Mouse (Mus musculus): ENCODE measurements around the gene Tuba1c. TPM values are rescaled to one million over a fixed set of nuclear protein-coding genes. Genes with fewer than 3 reads are reported as not detected.
A peak's percentile ranks its signal among the peaks of the same experiment; 100 is the strongest.

Tuba1c gene
- polyA plus RNA-seq, 2 experiments: 150 to 192 TPM

DNA sequence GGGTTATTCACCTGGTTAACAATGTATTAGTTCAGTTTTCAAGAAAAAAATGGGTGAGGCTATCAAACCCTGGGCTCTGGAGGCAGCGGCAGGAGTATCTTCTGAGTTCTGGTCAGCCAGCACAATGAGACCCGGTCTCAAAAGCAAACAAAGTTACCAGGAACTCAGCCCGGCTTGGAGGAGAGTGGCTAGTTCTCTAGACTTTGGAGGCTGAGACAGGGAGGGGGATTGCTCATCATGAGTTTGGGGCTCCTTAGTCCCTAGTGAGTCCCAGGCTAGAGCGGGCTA lies 1.6 kb downstream of the Tuba1c start:
- Histone ChIP-seq H3K27me3 (ENCODE audit: control insufficient read depth, insufficient read depth, low read length) (no peaks in the 10 kb centered on the region), H3K9me3 (ENCODE audit: control insufficient read depth, low read length) (no peaks in the 10 kb centered on the region), H3K4me2 (replicated peaks; ENCODE audit: low read depth, low read length, severe bottlenecking) (peak overlapping the region; percentile 63), H3K27ac (replicated peaks; ENCODE audit: low read depth, low read length) (no peak overlapping the region), H3K36me3 (ENCODE audit: control insufficient read depth, insufficient read depth, low read length) (peaks cover 20% of the 10 kb centered on the region), H3K4me1 (ENCODE audit: control insufficient read depth, insufficient read depth, low read length) (peaks cover 17% of the 10 kb centered on the region), H3K9ac (ENCODE audit: low read depth, low read length, severe bottlenecking) (no peak overlapping the region), H3K4me3 (replicated peaks; ENCODE audit: low read length) (peak overlapping the region; percentile 69)
- ATAC-seq (ENCODE audit: low FRiP score, low read depth) (no peak), DNase-seq (ENCODE audit: low spot score) (no peak)
- WGBS: 73% methylated on average over 4 of the region's 4 CpGs
- TF ChIP-seq POLR2A (IDR thresholded peaks at IDR 0.05; ENCODE audit: borderline replicate concordance, extremely low read depth, insufficient read depth, insufficient read length): no peak

DNA sequence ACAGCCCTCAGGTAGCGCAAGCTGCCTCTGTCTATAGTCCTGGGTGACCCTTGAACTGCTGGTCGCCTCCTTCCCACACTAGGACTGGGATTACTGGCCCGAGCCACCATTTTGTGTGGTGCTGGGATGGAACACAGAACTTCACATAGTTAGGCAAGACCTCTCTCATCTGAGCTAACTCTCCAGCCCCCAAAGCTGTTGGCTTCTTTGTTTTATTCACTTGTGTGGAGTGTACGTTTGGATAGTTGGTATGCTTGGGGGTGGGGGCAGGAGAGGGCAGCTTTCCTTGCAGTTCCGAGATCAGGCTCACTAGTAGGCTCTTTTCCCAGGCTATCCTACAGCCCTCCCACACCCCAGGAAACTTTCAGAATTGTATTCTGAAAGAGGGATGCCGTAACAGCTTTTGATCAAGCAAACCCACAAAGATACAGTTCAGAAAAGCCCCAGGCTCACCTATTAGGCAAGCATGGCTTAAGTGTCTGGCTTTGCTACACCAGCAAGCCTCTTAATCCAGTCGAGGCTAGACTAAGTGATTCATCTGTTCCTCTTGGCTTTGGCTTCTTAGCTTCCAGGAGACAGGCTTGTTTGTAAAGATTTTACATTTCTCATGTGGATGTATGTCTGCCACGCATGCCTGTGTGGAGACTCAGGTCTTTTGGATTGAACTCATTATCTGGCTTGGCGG lies 2.5 kb downstream of the Tuba1c start:
- TF ChIP-seq POLR2A (IDR thresholded peaks at IDR 0.05; ENCODE audit: borderline replicate concordance, extremely low read depth, insufficient read depth, insufficient read length): no peak
- H3K27ac ChIP-seq (replicated peaks; ENCODE audit: low read depth, low read length): no peak overlapping the region
- peaks cover 25% of the 10 kb centered on the region for H3K36me3 ChIP-seq (ENCODE audit: control insufficient read depth, insufficient read depth, low read length)
- H3K4me1 ChIP-seq (ENCODE audit: control insufficient read depth, insufficient read depth, low read length): peaks cover 17% of the 10 kb centered on the region
- ATAC-seq (ENCODE audit: low FRiP score, low read depth) (no peak), DNase-seq (ENCODE audit: low spot score) (no peak)
- peak overlapping the region; percentile 69 for H3K4me3 ChIP-seq (replicated peaks; ENCODE audit: low read length)
- 77% methylated on average over 9 of the region's 9 CpGs for WGBS
- H3K27me3 ChIP-seq (ENCODE audit: control insufficient read depth, insufficient read depth, low read length): no peaks in the 10 kb centered on the region
- peak overlapping the region; percentile 63 for H3K4me2 ChIP-seq (replicated peaks; ENCODE audit: low read depth, low read length, severe bottlenecking)
- H3K9ac ChIP-seq (ENCODE audit: low read depth, low read length, severe bottlenecking): 0 out of 2 replicates have a peak overlapping the region, but pooled peaks have one; percentile 6
- no peaks in the 10 kb centered on the region for H3K9me3 ChIP-seq (ENCODE audit: control insufficient read depth, low read length)

DNA sequence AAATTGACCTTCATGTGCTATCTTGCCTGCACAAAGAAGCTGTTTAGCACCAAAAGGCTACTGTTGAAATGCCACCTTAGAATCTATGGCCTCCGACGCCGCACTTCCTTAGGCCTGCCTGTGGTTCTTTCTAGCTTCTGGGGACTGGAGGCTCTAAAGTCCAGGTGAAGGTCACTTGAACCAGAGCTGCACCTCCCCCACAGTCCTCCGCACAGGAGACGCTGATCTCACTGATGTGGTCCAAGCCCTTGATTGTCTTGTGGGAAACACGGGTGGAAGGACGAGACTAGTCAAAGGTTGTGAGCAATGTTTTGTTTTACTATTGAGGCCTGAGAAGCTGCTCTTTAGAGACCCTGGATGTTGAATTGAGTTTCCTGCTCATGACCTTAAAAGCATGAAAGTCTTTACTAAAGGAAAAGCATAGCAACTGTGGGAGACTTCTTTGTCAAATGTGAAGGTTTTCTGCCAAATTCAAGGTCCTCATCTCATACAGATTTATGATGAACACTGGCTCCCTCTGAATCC lies 3.1 kb downstream of the Tuba1c start:
- DNase-seq (ENCODE audit: low spot score) (no peak), ATAC-seq (ENCODE audit: low FRiP score, low read depth) (no peak)
- H3K4me1 ChIP-seq (ENCODE audit: control insufficient read depth, insufficient read depth, low read length): peaks cover 17% of the 10 kb centered on the region
- H3K27ac ChIP-seq (replicated peaks; ENCODE audit: low read depth, low read length): no peak overlapping the region
- 0 out of 2 replicates have a peak overlapping the region, but pooled peaks have one; percentile 69 for H3K4me3 ChIP-seq (replicated peaks; ENCODE audit: low read length)
- WGBS: 75% methylated on average over 7 of the region's 7 CpGs
- TF ChIP-seq POLR2A (IDR thresholded peaks at IDR 0.05; ENCODE audit: borderline replicate concordance, extremely low read depth, insufficient read depth, insufficient read length): no peak
- H3K27me3 ChIP-seq (ENCODE audit: control insufficient read depth, insufficient read depth, low read length): no peaks in the 10 kb centered on the region
- H3K36me3 ChIP-seq (ENCODE audit: control insufficient read depth, insufficient read depth, low read length): peaks cover 25% of the 10 kb centered on the region
- H3K4me2 ChIP-seq (replicated peaks; ENCODE audit: low read depth, low read length, severe bottlenecking): peak overlapping the region; percentile 63
- 0 out of 2 replicates have a peak overlapping the region, but pooled peaks have one; percentile 6 for H3K9ac ChIP-seq (ENCODE audit: low read depth, low read length, severe bottlenecking)
- H3K9me3 ChIP-seq (ENCODE audit: control insufficient read depth, low read length): no peaks in the 10 kb centered on the region

DNA sequence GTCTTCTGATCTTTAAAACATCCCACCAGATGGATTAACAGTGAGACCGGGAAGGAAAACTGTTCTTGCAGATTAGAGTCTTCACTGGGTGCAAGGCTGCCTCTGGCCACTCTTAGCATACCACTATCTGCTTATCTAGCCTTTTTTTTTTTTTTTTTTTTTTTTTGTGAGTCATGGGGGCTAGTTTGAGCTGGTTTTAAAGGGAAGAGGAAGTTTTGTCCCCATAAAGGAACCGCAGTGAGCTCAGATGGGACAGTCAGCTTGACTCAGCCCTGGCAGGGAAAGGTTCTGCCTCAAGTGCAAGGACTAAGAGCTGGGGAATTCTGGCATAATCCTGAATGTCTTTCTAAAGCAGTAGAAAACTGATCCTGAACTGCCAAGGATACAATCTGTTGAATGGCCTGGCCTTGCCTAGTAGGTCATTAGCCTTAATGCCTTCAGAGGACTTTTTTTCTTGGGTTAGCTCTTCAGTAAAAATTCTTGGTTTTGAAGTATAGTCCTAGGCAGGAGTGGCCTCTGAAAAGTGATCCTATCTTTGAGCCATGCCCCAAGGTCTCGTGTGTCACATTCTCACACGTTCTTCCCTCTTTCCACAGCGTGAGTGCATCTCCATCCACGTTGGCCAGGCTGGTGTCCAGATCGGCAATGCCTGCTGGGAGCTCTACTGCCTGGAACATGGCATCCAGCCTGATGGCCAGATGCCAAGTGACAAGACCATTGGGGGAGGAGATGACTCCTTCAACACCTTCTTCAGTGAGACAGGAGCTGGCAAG lies 4.0 kb downstream of the Tuba1c start:
- DNase-seq (ENCODE audit: low spot score) (no peak), ATAC-seq (ENCODE audit: low FRiP score, low read depth) (no peak)
- WGBS: 88% methylated on average over 7 of the region's 7 CpGs
- H3K4me1 ChIP-seq (ENCODE audit: control insufficient read depth, insufficient read depth, low read length): peaks cover 17% of the 10 kb centered on the region
- H3K4me2 ChIP-seq (replicated peaks; ENCODE audit: low read depth, low read length, severe bottlenecking): no peak overlapping the region
- H3K36me3 ChIP-seq (ENCODE audit: control insufficient read depth, insufficient read depth, low read length): peaks cover 28% of the 10 kb centered on the region
- H3K9ac ChIP-seq (ENCODE audit: low read depth, low read length, severe bottlenecking): no peak overlapping the region
- H3K27ac ChIP-seq (replicated peaks; ENCODE audit: low read depth, low read length): no peak overlapping the region
- H3K9me3 ChIP-seq (ENCODE audit: control insufficient read depth, low read length): no peaks in the 10 kb centered on the region
- no peaks in the 10 kb centered on the region for H3K27me3 ChIP-seq (ENCODE audit: control insufficient read depth, insufficient read depth, low read length)
- no peak for TF ChIP-seq POLR2A (IDR thresholded peaks at IDR 0.05; ENCODE audit: borderline replicate concordance, extremely low read depth, insufficient read depth, insufficient read length)
- H3K4me3 ChIP-seq (replicated peaks; ENCODE audit: low read length): no peak overlapping the region

DNA sequence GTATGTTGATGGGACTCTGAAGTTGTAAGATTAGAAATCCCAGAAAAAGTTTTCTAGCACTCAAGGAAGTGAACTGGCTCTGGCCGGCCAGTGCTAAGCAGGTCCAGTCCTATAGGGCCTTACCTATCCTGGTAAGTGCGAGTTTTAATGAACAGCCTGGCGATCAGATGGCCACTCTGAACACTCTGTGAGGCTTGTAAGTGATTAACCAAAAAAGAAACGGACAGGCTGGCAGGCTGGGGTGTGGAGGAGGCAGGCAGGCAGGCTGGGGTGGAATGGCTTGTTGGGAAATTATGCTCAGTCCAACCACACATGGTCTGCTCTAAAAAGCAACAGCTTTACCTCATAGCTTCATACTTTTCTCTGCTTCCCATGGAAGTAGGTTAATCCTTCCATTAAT lies 5.7 kb downstream of the Tuba1c start:
- Histone ChIP-seq H3K27ac (replicated peaks; ENCODE audit: low read depth, low read length) (no peak overlapping the region), H3K4me3 (replicated peaks; ENCODE audit: low read length) (no peak overlapping the region), H3K9me3 (ENCODE audit: control insufficient read depth, low read length) (no peaks in the 10 kb centered on the region), H3K4me2 (replicated peaks; ENCODE audit: low read depth, low read length, severe bottlenecking) (no peak overlapping the region), H3K27me3 (ENCODE audit: control insufficient read depth, insufficient read depth, low read length) (no peaks in the 10 kb centered on the region), H3K36me3 (ENCODE audit: control insufficient read depth, insufficient read depth, low read length) (peaks cover 28% of the 10 kb centered on the region), H3K4me1 (ENCODE audit: control insufficient read depth, insufficient read depth, low read length) (peaks cover 17% of the 10 kb centered on the region), H3K9ac (ENCODE audit: low read depth, low read length, severe bottlenecking) (no peak overlapping the region)
- ATAC-seq (ENCODE audit: low FRiP score, low read depth): no peak
- no peak for DNase-seq (ENCODE audit: low spot score)
- TF ChIP-seq POLR2A (IDR thresholded peaks at IDR 0.05; ENCODE audit: borderline replicate concordance, extremely low read depth, insufficient read depth, insufficient read length): no peak
- WGBS: 71% methylated on average over 4 of the region's 4 CpGs
